Mouse (Mus musculus): Measurements from ENCODE around the gene Bivm. TPM values are rescaled to one million over a fixed set of nuclear protein-coding genes. Genes with fewer than 3 reads are reported as not detected.

Bivm gene
- polyA plus RNA-seq (2014; fragmentation: Illumina TruSeq; extraction: RNeasy Lipid Tissue Mini Kit (QIAGEN cat#74804); ENCODE audit: low read depth, low replicate concordance): 11.4 TPM

GRCm38 (mm10) chr1:44118239-44119054 is at the start of gene Bivm, which contains the start of gene Kdelc1:
Gene Bivm, plus strand, starts transcription at chr1:44118957.
Gene Kdelc1, minus strand, starts transcription at chr1:44118808.

GRCm38 (mm10) chr1:44102259-44102717 is 16.5 kb upstream of the Bivm start, which contains the start of gene Tex30:
Gene Tex30, minus strand, starts transcription at chr1:44102441.

GRCm38 (mm10) chr1:44147563-44148381 is 29.0 kb downstream of the Bivm start, which contains the start of gene Ercc5:
Gene Ercc5, plus strand, starts transcription at chr1:44147744.

Other genes with a start within 250 kb of the Bivm start
- 29.3 TPM for gene Tpp2, start 185.3 kb upstream of the Bivm start, polyA plus RNA-seq (2014; fragmentation: Illumina TruSeq; extraction: RNeasy Lipid Tissue Mini Kit (QIAGEN cat#74804); ENCODE audit: low read depth, low replicate concordance)
- not detected for gene Mettl21c, start 98.9 kb upstream of the Bivm start, polyA plus RNA-seq (2014; fragmentation: Illumina TruSeq; extraction: RNeasy Lipid Tissue Mini Kit (QIAGEN cat#74804); ENCODE audit: low read depth, low replicate concordance)
- not detected for gene Gm8251, start 57.0 kb upstream of the Bivm start, polyA plus RNA-seq (2014; fragmentation: Illumina TruSeq; extraction: RNeasy Lipid Tissue Mini Kit (QIAGEN cat#74804); ENCODE audit: low read depth, low replicate concordance)
- 9.1 TPM for gene Tex30, start 16.5 kb upstream of the Bivm start, polyA plus RNA-seq (2014; fragmentation: Illumina TruSeq; extraction: RNeasy Lipid Tissue Mini Kit (QIAGEN cat#74804); ENCODE audit: low read depth, low replicate concordance)
- 21.2 TPM for gene Kdelc1, start 149 bp upstream of the Bivm start, polyA plus RNA-seq (2014; fragmentation: Illumina TruSeq; extraction: RNeasy Lipid Tissue Mini Kit (QIAGEN cat#74804); ENCODE audit: low read depth, low replicate concordance)
- gene Ercc5, start 28.8 kb downstream of the Bivm start, polyA plus RNA-seq (2014; fragmentation: Illumina TruSeq; extraction: RNeasy Lipid Tissue Mini Kit (QIAGEN cat#74804); ENCODE audit: low read depth, low replicate concordance): 15.2 TPM
- gene Mettl21e, start 100.0 kb downstream of the Bivm start, polyA plus RNA-seq (2014; fragmentation: Illumina TruSeq; extraction: RNeasy Lipid Tissue Mini Kit (QIAGEN cat#74804); ENCODE audit: low read depth, low replicate concordance): not detected

Data from heart, adult 10 weeks (tissue).